Mouse (Mus musculus) midbrain, embryonic 13.5 days (tissue): Measurements from ENCODE around the gene Ifna15. TPM values are rescaled to one million over a fixed set of nuclear protein-coding genes. Genes with fewer than 3 reads are reported as not detected.

Experiments used
- ATAC-seq: fragments of 200-750 bp; cut with Nextera tagmentation; 2 replicates; pipeline ENCODE4 v1.8.0; 2017; ENCODE audit warnings: mild to moderate bottlenecking, moderate TSS enrichment, moderate library complexity
- H3K27ac ChIP-seq: fragments of 300-500 bp; sonication (generic); 2 replicates; pipeline ENCODE4 v1.5.1; 2015; ENCODE audit warnings: inconsistent platforms, mild to moderate bottlenecking, moderate library complexity
- H3K27me3 ChIP-seq: fragments of 300-500 bp; sonication (generic); 2 replicates; pipeline ENCODE4 v1.6.1; 2015; ENCODE audit warnings: mild to moderate bottlenecking, inconsistent platforms
- H3K36me3 ChIP-seq: fragments of 300-500 bp; sonication (generic); 2 replicates; pipeline ENCODE4 v1.6.1; 2015; ENCODE audit warnings: mild to moderate bottlenecking, inconsistent platforms
- H3K4me1 ChIP-seq: fragments of 300-500 bp; sonication (generic); replicated peaks from 2 replicates; pipeline ENCODE4 v1.6.1; 2015; ENCODE audit warnings: inconsistent platforms
- H3K4me2 ChIP-seq: fragments of 300-500 bp; sonication (generic); replicated peaks from 2 replicates; pipeline ENCODE4 v1.6.1; 2015; ENCODE audit warnings: moderate library complexity, mild to moderate bottlenecking, inconsistent platforms
- H3K4me3 ChIP-seq: fragments of 300-500 bp; sonication (generic); replicated peaks from 2 replicates; pipeline ENCODE4 v1.5.1; 2015; ENCODE audit warnings: mild to moderate bottlenecking, inconsistent platforms
- H3K9ac ChIP-seq: fragments of 300-500 bp; sonication (generic); replicated peaks from 2 replicates; pipeline ENCODE4 v1.6.1; 2015; ENCODE audit warnings: mild to moderate bottlenecking, inconsistent platforms
- H3K9me3 ChIP-seq: fragments of 300-500 bp; sonication (generic); 2 replicates; pipeline ENCODE4 v1.6.1; 2016; ENCODE audit warnings: mild to moderate bottlenecking, inconsistent platforms
- WGBS: fragments of 180-500 bp; shearing (Covaris S2); methylation state at CpG from one replicate; pipeline ENCODE4 v1.1.7; 2015; 5-methylcytosine and 5-hydroxymethylcytosine counted together
- polyA plus RNA-seq: library from polyadenylated mRNA; unstranded; fragments of >200 nt; fragmentation: Nextera tagmentation; extraction: Ambion mirVana; gene quantifications from 2 replicates; pipeline ENCODE4 v1.2.1, GENCODE M21; 2015

Gene Ifna15
- polyA plus RNA-seq, 1 experiment from 2014 or later, result not detected

DNA sequence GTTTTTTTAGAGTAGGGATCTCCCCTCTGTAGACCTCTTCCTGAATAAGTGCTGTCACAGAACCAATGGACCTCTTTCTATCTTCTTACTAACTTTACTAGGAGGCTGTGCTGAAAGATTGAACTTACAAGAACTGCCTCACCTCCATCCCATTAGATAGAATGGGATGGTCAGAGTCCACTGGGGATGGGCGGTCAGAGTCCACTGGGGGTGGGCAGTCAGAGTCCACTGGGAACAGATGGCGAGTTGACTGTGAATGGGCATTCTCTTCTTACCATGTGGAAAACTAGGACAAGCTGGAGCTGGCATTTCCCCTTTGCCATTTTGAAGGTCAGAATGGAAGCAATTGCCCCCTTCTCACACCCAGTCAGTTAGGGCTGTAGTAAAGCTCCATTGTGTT, 24.5 kb downstream of the Ifna15 start:
- no peak overlapping the region for H3K9ac ChIP-seq
- WGBS, result 94% methylated on average over 2 of the region's 2 CpGs
- no peak overlapping the region for H3K4me3 ChIP-seq
- no peaks in the 10 kb centered on the region for H3K27me3 ChIP-seq
- no peak for ATAC-seq
- H3K4me1 ChIP-seq, result no peaks in the 10 kb centered on the region
- no peaks in the 10 kb centered on the region for H3K36me3 ChIP-seq
- H3K27ac ChIP-seq, result no peak overlapping the region
- no peaks in the 10 kb centered on the region for H3K9me3 ChIP-seq
- H3K4me2 ChIP-seq, result no peak overlapping the region

DNA sequence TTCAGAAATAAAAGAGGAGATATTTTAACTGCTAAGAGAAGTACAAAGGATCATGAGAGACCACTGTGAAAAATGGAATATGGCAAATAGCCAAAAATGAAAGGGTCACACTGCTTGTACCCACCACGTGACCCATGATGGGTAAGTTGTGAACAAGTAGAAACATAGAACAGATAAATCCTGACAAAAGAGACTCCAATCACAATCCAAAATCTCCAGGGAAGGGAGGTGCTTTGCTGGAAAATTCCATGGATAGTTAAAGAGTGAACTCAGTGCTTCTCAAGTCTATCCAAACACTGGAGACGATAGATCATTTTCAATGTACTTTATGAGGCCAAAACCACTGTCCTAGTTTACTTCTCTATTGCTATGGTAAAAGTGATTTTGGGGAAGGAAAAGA, 27.2 kb downstream of the Ifna15 start:
- Histone ChIP-seq H3K9ac (no peak overlapping the region), H3K36me3 (no peaks in the 10 kb centered on the region), H3K4me2 (no peak overlapping the region), H3K4me3 (no peak overlapping the region), H3K27ac (no peak overlapping the region), H3K4me1 (no peaks in the 10 kb centered on the region), H3K27me3 (no peaks in the 10 kb centered on the region), H3K9me3 (no peaks in the 10 kb centered on the region)
- WGBS, result 91% methylated on average over 2 of the region's 2 CpGs
- no peak for ATAC-seq

DNA sequence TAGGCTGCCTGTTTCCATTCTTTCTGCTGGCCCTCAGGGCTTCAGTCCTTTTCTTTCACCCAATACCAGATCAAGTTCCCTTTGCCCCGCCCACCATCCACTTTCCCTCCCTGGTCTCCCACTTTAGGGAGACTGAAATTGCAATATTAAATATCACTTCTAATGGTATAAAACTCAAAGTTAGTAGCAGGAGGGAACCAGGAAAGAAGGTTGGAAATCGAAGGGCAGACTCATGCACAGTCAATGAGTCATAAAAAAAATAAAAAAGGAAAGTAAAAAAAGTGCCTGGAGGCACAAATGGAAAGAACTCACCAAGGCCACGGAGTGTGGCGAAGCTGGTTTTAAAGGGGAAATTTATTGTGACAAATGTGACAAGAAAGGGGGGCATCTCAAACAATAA, 27.8 kb downstream of the Ifna15 start:
- no peak for ATAC-seq
- H3K4me1 ChIP-seq, result no peaks in the 10 kb centered on the region
- no peak overlapping the region for H3K9ac ChIP-seq
- WGBS, result 66% methylated on average over 4 of the region's 4 CpGs
- no peaks in the 10 kb centered on the region for H3K27me3 ChIP-seq
- no peak overlapping the region for H3K4me3 ChIP-seq
- H3K36me3 ChIP-seq, result no peaks in the 10 kb centered on the region
- H3K4me2 ChIP-seq, result no peak overlapping the region
- no peaks in the 10 kb centered on the region for H3K9me3 ChIP-seq
- H3K27ac ChIP-seq, result no peak overlapping the region

DNA sequence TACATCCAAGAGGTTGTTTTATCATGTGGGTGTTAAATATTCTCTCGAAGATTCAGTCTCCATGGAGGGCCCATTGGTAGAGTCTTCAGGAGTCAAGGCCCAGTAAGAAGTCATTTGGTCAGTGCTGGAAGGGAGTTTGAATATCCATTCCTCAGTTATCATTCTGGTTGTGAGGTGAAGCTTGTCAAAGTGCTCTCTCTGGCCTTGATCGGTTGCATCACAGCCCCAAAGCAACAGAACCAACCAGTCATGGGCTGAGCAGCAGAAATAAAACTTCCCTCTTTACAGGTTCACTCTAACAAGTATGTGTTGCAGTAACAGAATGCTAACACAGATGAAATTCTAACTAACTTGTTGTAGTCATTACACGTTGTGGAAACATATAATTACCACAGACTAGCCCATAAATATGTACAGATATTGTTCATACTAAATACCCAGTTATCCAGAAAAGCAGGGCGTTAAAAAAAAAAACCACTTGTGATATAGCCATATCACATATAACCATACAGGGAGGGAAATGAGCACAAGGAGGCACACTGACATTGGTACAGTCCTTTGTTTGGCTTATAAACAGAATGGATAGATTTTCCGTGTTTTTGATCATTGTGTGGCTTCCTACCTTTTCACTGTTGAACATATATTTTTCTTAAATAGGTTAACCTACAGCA, 31.5 kb downstream of the Ifna15 start:
- H3K9ac ChIP-seq, result no peak overlapping the region
- H3K27me3 ChIP-seq, result no peaks in the 10 kb centered on the region
- H3K9me3 ChIP-seq, result no peaks in the 10 kb centered on the region
- no peak for ATAC-seq
- no peak overlapping the region for H3K4me2 ChIP-seq
- 92% methylated on average over 5 of the region's 5 CpGs for WGBS
- no peaks in the 10 kb centered on the region for H3K36me3 ChIP-seq
- no peaks in the 10 kb centered on the region for H3K4me1 ChIP-seq
- H3K4me3 ChIP-seq, result no peak overlapping the region
- H3K27ac ChIP-seq, result no peak overlapping the region

DNA sequence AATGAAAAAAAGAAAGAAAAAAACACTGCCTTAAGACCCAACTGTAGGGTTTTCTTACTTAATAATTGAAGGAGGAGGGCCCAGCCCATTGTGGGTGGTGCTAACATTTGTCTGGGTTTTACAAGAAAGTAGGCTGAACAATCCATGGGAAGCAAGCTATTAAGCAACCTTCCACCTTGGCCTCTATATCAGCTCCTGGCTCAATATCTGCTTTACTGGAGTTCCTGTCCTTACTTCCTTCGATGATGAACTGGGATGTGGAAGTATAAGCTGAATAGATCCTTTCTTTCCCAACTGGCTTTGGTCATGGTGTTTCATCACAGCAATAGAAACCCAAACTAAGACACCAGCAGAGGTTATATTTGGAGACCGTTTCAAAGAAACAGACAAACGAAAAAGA, 32.7 kb downstream of the Ifna15 start:
- WGBS, result 85% methylated on average over 3 of the region's 3 CpGs

DNA sequence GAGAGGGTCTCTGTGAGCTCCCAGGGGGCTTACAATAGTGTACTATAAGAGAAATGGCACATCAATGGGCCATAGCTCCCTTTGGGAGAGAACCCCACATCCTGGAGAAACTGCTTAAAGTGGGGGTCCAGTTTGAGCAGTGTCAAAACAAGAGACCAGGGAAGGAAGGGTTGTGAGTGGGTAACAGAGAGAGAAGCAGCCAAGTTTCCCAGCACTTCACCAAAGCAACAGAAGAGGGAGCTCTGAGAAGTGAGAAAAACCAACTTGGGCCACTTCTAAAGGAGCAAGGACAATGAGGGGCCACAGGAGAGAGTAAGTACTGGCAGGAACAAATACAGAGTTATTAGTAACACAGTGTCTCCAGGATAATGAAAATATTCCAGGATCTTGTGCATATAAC, 34.8 kb downstream of the Ifna15 start:
- Histone ChIP-seq H3K4me2 (no peak overlapping the region), H3K9me3 (no peaks in the 10 kb centered on the region), H3K36me3 (no peaks in the 10 kb centered on the region), H3K9ac (no peak overlapping the region), H3K4me3 (no peak overlapping the region), H3K27me3 (no peaks in the 10 kb centered on the region), H3K4me1 (no peaks in the 10 kb centered on the region), H3K27ac (no peak overlapping the region)
- no peak for ATAC-seq

More for the DNA sequence above, 32.7 kb downstream of the Ifna15 start:
- no peak for ATAC-seq
- no peak overlapping the region for H3K4me3 ChIP-seq
- no peak overlapping the region for H3K9ac ChIP-seq
- H3K9me3 ChIP-seq, result no peaks in the 10 kb centered on the region
- H3K27ac ChIP-seq, result no peak overlapping the region
- no peaks in the 10 kb centered on the region for H3K27me3 ChIP-seq
- H3K4me2 ChIP-seq, result no peak overlapping the region
- H3K4me1 ChIP-seq, result no peaks in the 10 kb centered on the region
- no peaks in the 10 kb centered on the region for H3K36me3 ChIP-seq

DNA sequence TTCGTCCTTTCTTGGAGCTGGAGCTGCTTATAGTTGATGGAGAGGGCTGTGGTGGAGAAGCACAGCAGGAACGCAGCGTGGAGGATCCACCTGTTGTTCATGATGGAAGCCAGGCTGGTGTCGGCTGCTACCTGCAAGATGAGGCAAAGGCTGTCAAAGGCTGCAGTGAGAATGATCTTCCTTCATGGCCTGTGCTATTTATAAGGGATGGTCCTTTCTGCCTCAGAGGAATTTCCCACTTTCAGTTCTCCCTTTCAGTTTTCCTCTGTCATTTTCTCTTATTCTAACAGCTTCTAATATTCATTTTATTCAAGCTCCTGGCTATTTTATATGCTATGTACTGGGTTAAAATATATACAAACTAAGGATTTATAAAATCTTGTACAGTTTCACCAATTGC, 35.4 kb downstream of the Ifna15 start, which contains the start of gene Ifnb1:
Gene Ifnb1 (minus strand): TSS at position 101 of the 400 bp plus-strand sequence.
- H3K4me1 ChIP-seq, result no peaks in the 10 kb centered on the region
- ATAC-seq, result no peak
- 91% methylated on average over 4 of the region's 4 CpGs for WGBS

DNA sequence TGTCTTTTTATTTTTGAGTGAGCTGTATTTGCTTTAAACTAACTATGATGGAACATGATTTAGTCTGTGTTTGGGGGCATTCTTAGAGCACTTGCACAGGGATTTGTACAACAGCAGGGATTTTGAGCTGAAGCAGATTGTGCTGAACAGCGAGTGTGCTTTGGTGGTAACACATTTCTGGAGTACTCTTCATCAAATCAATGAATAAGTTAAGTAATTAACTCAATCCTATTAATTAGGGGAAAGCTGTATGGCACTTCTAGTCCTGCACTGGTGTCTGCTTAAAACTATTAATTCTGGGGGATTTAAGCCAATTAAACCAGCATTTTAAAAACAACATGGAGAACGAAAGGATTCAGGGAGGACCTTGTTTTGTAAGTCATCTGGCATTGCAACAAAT, 40.1 kb downstream of the Ifna15 start:
- ATAC-seq, result no peak
- 72% methylated on average over 2 of the region's 2 CpGs for whole genome bisulfite sequencing
- H3K4me2 ChIP-seq, result no peak overlapping the region

More for the DNA sequence above, 35.4 kb downstream of the Ifna15 start, which contains the start of gene Ifnb1:
- Histone ChIP-seq H3K27ac (no peak within 1 kb of the TSS), H3K4me3 (no peak within 1 kb of the TSS), H3K4me2 (no peak within 1 kb of the TSS), H3K9ac (no peak within 1 kb of the TSS), H3K9me3 (no peaks in the 10 kb centered on the region), H3K36me3 (no peaks in the 10 kb centered on the region), H3K27me3 (no peaks in the 10 kb centered on the region)

DNA sequence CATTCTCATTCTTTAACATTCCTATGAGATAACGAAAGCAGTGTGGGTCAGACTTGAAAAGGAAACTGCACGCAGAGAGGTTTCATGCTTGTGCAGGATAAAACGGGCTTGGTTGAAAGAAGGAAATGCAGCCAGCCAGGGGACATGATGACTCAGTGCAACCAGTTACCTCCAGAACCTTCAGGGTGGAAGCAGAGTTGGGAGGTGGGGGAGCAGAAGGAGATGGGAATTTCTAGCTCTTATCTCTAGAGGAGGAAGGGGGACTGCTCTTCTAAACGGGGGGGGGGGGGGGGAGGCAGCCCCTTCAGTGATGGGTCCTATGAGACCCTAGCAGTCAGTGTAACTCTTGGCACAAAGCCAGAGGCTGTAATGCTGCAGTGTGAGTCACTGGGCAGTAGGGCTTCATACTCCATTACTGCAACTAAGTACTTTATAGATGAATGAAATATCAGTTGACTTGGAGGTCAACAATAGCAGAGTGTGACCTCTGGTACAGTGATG, 42.3 kb downstream of the Ifna15 start:
- peak; percentile 53; the same call in 1 of the 2 replicates for ATAC-seq
- WGBS, result 52% methylated on average over 4 of the region's 4 CpGs
- H3K9ac ChIP-seq, result no peak overlapping the region

More for the DNA sequence above, 40.1 kb downstream of the Ifna15 start:
- no peak overlapping the region for H3K9ac ChIP-seq
- no peak overlapping the region for H3K4me3 ChIP-seq
- H3K27ac ChIP-seq, result no peak overlapping the region
- no peaks in the 10 kb centered on the region for H3K9me3 ChIP-seq
- H3K4me1 ChIP-seq, result no peaks in the 10 kb centered on the region
- H3K36me3 ChIP-seq, result no peaks in the 10 kb centered on the region
- no peaks in the 10 kb centered on the region for H3K27me3 ChIP-seq

DNA sequence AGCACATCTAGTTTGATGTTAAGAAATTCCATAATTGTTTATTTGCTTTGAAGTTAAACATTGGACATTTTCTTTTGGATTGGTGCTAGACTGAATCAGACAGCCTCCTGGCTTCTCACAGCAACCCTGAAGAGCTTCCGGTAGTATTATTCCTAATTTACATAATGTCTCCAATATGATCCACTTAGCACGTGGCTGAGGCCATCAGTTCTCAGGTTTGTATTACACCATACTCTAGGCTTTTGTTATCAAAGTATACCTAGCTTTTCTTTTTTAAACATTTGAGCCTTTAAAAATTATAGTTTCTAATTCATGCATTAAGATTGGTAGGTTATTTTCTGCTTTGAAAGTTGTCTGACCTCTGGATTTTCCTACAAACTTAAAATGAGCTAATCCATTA, 42.8 kb downstream of the Ifna15 start:
- 59% methylated on average over 2 of the region's 2 CpGs for WGBS
- Histone ChIP-seq H3K27ac (no peak overlapping the region), H3K4me2 (no peak overlapping the region), H3K9ac (no peak overlapping the region), H3K9me3 (no peaks in the 10 kb centered on the region), H3K4me1 (no peaks in the 10 kb centered on the region), H3K4me3 (no peak overlapping the region), H3K27me3 (no peaks in the 10 kb centered on the region), H3K36me3 (no peaks in the 10 kb centered on the region)
- no peak for ATAC-seq

More for the DNA sequence above, 42.3 kb downstream of the Ifna15 start:
- no peaks in the 10 kb centered on the region for H3K9me3 ChIP-seq
- H3K36me3 ChIP-seq, result no peaks in the 10 kb centered on the region
- no peaks in the 10 kb centered on the region for H3K4me1 ChIP-seq
- no peaks in the 10 kb centered on the region for H3K27me3 ChIP-seq
- no peak overlapping the region for H3K4me3 ChIP-seq
- no peak overlapping the region for H3K27ac ChIP-seq
- H3K4me2 ChIP-seq, result no peak overlapping the region

DNA sequence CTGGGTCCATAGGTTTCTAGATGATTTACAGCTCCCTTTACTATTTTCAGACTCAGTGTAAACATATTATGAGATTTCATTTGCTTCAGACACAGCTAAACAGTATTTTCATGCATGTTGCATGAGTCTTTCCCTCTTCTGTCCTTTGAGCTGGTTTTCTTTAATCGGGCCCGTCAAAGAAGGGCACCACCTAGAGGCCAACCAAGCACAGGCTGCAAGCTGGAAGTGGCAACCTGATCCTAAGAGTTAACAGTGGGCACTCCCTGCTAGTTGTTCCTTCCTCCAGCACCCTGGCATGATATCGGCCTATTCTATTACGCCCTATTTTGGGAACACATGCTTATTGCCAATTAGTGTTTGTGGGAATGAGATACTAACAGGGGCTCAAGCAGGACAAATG, 43.6 kb downstream of the Ifna15 start:
- Histone ChIP-seq H3K27me3 (no peaks in the 10 kb centered on the region), H3K9me3 (no peaks in the 10 kb centered on the region), H3K9ac (no peak overlapping the region), H3K4me3 (no peak overlapping the region), H3K36me3 (no peaks in the 10 kb centered on the region), H3K4me1 (no peaks in the 10 kb centered on the region), H3K27ac (no peak overlapping the region), H3K4me2 (no peak overlapping the region)
- 48% methylated on average over 4 of the region's 4 CpGs for WGBS
- no peak for ATAC-seq

DNA sequence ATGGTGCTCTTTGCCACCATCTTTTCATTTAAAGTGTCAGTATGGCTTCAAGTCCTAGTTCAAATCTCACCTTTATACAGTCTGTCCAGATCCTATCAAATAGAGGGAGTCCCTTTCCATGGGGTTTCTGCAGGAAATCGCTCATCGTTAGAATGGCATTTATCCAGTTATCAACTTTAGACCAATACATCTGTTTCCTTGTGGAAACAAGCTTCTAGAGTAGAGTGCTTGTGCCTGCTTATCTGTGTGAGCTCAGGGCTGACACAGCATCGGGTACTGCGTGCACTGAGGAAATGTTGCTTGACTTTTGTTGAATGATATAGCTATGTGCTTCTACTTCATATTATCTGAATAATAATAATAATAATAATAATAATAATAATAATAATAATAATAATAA, 44.3 kb downstream of the Ifna15 start:
- Histone ChIP-seq H3K4me1 (no peaks in the 10 kb centered on the region), H3K27ac (no peak overlapping the region), H3K9me3 (no peaks in the 10 kb centered on the region), H3K9ac (no peak overlapping the region), H3K27me3 (no peaks in the 10 kb centered on the region), H3K36me3 (no peaks in the 10 kb centered on the region), H3K4me3 (no peak overlapping the region), H3K4me2 (no peak overlapping the region)
- WGBS, result 98% methylated on average over 4 of the region's 4 CpGs
- ATAC-seq, result no peak
